ENCODE assay signal across 8 mouse cellular contexts in genomic region chr4:128947326-128947933, GRCm38 (mm10). TPM values are rescaled to one million over a fixed set of nuclear protein-coding genes. Genes with fewer than 3 reads are reported as not detected.
DNase-seq lines count a peak whose midpoint lies in the region; ATAC-seq lines count a peak whose summit lies in the region.

No protein-coding gene starts in this region.

- no peaks in the 10 kb centered on the region for H3K9me3 ChIP-seq in kidney, embryonic 16.5 days (ENCODE audit: low read length)
- H3K9me3 ChIP-seq in midbrain, embryonic 14.5 days (ENCODE audit: control insufficient read depth, low read length), result no peaks in the 10 kb centered on the region

- no peak overlapping the region for H3K9ac ChIP-seq in kidney, embryonic 16.5 days (replicated peaks; ENCODE audit: low read length)
- H3K9ac ChIP-seq in midbrain, embryonic 14.5 days (replicated peaks; ENCODE audit: low read length), result no peak overlapping the region

- no peak for DNase-seq in kidney, adult 18-20 months
- DNase-seq in c-Kit-positive CD71-positive TER-119-negative erythroid progenitor cells, embryonic 14.5 days (ENCODE audit: low read depth), result peak; percentile 40
- DNase-seq in heart, postnatal 4 days, result peak; percentile 40
- no peak for DNase-seq in midbrain, embryonic 14.5 days
- DNase-seq in layer of hippocampus, adult 11-12 months (ENCODE audit: low spot score), result no peak
- no peak for DNase-seq in layer of hippocampus, postnatal 36 days
- no peak for DNase-seq in right cerebral cortex, postnatal 25 days

- no peak overlapping the region for H3K27ac ChIP-seq in kidney, embryonic 16.5 days (ENCODE audit: low read length)
- H3K27ac ChIP-seq in midbrain, embryonic 14.5 days (replicated peaks; ENCODE audit: low read depth, low read length), result no peak overlapping the region

- H3K4me1 ChIP-seq in kidney, embryonic 16.5 days (ENCODE audit: insufficient read depth, low read length), result no peaks in the 10 kb centered on the region
- no peaks in the 10 kb centered on the region for H3K4me1 ChIP-seq in midbrain, embryonic 14.5 days (ENCODE audit: control insufficient read depth, insufficient read depth, low read length)

- peak overlapping the region; percentile 24; the same call in 1 of the 2 replicates for H3K4me2 ChIP-seq in kidney, embryonic 16.5 days (replicated peaks; ENCODE audit: low read depth, low read length)
- 0 out of 2 replicates have a peak overlapping the region, but pooled peaks have one; percentile 18 for H3K4me2 ChIP-seq in midbrain, embryonic 14.5 days (ENCODE audit: low read length)

- 16% methylated on average over 18 of the region's 18 CpGs for WGBS in kidney, embryonic 16.5 days
- WGBS in midbrain, embryonic 14.5 days, result 18% methylated on average over 18 of the region's 18 CpGs

- H3K4me3 ChIP-seq in kidney, embryonic 16.5 days (ENCODE audit: low read length), result no peak overlapping the region
- H3K4me3 ChIP-seq in midbrain, embryonic 14.5 days (replicated peaks; ENCODE audit: low read depth, low read length), result no peak overlapping the region

- H3K36me3 ChIP-seq in kidney, embryonic 16.5 days (ENCODE audit: insufficient read depth, low read length), result no peaks in the 10 kb centered on the region
- H3K36me3 ChIP-seq in midbrain, embryonic 14.5 days (ENCODE audit: control insufficient read depth, insufficient read depth, low read length), result no peaks in the 10 kb centered on the region

- peak; percentile 25; the same call in 1 of the 2 replicates for ATAC-seq in kidney, embryonic 16.5 days (ENCODE audit: low FRiP score, low TSS enrichment)
- no peak for ATAC-seq in midbrain, embryonic 14.5 days (ENCODE audit: low FRiP score, low TSS enrichment)

- H3K27me3 ChIP-seq in kidney, embryonic 16.5 days (ENCODE audit: insufficient read depth, low read length), result no peaks in the 10 kb centered on the region
- H3K27me3 ChIP-seq in midbrain, embryonic 14.5 days (ENCODE audit: control insufficient read depth, insufficient read depth, low read length), result no peaks in the 10 kb centered on the region

RNA-seq across cellular contexts. Expression of gene Azin2, which starts 14.8 kb away (rescaled TPM):
- 21.7 and 26.3 TPM in 2 replicates for polyA plus RNA-seq in kidney, embryonic 16.5 days (2015; fragmentation: Nextera tagmentation; extraction: Ambion mirVana)
- 1 to 10 TPM; 7.7 to 8.7 TPM for total RNA-seq in heart, postnatal 4 days (2021)
- polyA plus RNA-seq in midbrain, embryonic 14.5 days (2014; fragmentation: Nextera tagmentation; extraction: Ambion mirVana), result 18.0 and 19.6 TPM in 2 replicates
- 10 to 100 TPM; 38.7 to 39.5 TPM for total RNA-seq in layer of hippocampus, postnatal 36 days (2021)

RNA-seq across cellular contexts. Expression of gene Ak2, which starts 44.3 kb away (rescaled TPM):
- polyA plus RNA-seq in kidney, embryonic 16.5 days (2015; fragmentation: Nextera tagmentation; extraction: Ambion mirVana), result 226 and 238 TPM in 2 replicates
- total RNA-seq in heart, postnatal 4 days (2021), result 100 to 1,000 TPM; 104 to 105 TPM
- polyA plus RNA-seq in midbrain, embryonic 14.5 days (2014; fragmentation: Nextera tagmentation; extraction: Ambion mirVana), result 54.5 and 63.3 TPM in 2 replicates
- total RNA-seq in layer of hippocampus, postnatal 36 days (2021), result 10 to 100 TPM; 26.3 to 26.9 TPM

Comparison
In these comparisons a context has a peak if more than half of its experiments do, and no peak if none do; other contexts are left out.
1. DNase-seq: peak in c-Kit-positive CD71-positive TER-119-negative erythroid progenitor cells, embryonic 14.5 days (single experiment) and heart, postnatal 4 days (single experiment); none in kidney, adult 18-20 months (single experiment), midbrain, embryonic 14.5 days (single experiment), layer of hippocampus, adult 11-12 months (single experiment), layer of hippocampus, postnatal 36 days (0 of 2) and right cerebral cortex, postnatal 25 days (single experiment).
2. RNA of gene Azin2, which starts 14.8 kb away (total RNA-seq): 38.7 to 39.5 TPM in layer of hippocampus, postnatal 36 days; 7.7 to 8.7 TPM in heart, postnatal 4 days; every median in the first group is over 4 times any median in the second.